Mouse (Mus musculus) forebrain, embryonic 13.5 days (tissue): ENCODE results near the gene Obscn. TPM values are rescaled to one million over a fixed set of nuclear protein-coding genes. Genes with fewer than 3 reads are reported as not detected.

Source experiments
- ATAC-seq: fragments of 200-750 bp; cut with Nextera tagmentation; 2 replicates; pipeline ENCODE4 v1.8.0; 2017
- H3K27ac ChIP-seq: fragments of 300-500 bp; sonication (generic); 2 replicates; pipeline ENCODE4 v1.5.1; 2015; ENCODE audit warnings: inconsistent platforms, mild to moderate bottlenecking, moderate library complexity
- H3K27me3 ChIP-seq: fragments of 300-500 bp; sonication (generic); 2 replicates; pipeline ENCODE4 v1.6.1; 2015; ENCODE audit warnings: mild to moderate bottlenecking, inconsistent platforms
- H3K36me3 ChIP-seq: fragments of 300-500 bp; sonication (generic); 2 replicates; pipeline ENCODE4 v1.6.1; 2015; ENCODE audit warnings: mild to moderate bottlenecking, inconsistent platforms; ENCODE audit not compliant: poor library complexity, severe bottlenecking
- H3K4me1 ChIP-seq: fragments of 300-500 bp; sonication (generic); 2 replicates; pipeline ENCODE4 v1.6.1; 2015; ENCODE audit warnings: inconsistent platforms
- H3K4me2 ChIP-seq: fragments of 300-500 bp; sonication (generic); 2 replicates; pipeline ENCODE4 v1.6.1; 2015; ENCODE audit warnings: inconsistent platforms, mild to moderate bottlenecking, moderate library complexity
- H3K4me3 ChIP-seq: fragments of 300-500 bp; sonication (generic); 2 replicates; pipeline ENCODE4 v1.5.1; 2015; ENCODE audit warnings: mild to moderate bottlenecking, inconsistent platforms
- H3K9ac ChIP-seq: fragments of 300-500 bp; sonication (generic); 2 replicates; pipeline ENCODE4 v1.6.1; 2015; ENCODE audit warnings: mild to moderate bottlenecking, inconsistent platforms
- H3K9me3 ChIP-seq: fragments of 300-500 bp; sonication (generic); replicated peaks from 2 replicates; pipeline ENCODE4 v1.6.1; 2016; ENCODE audit warnings: inconsistent platforms
- WGBS: fragments of 180-500 bp; shearing (Covaris S2); methylation state at CpG from one replicate; pipeline ENCODE4 v1.1.7; 2015; 5-methylcytosine and 5-hydroxymethylcytosine counted together
- polyA plus RNA-seq: library from polyadenylated mRNA; unstranded; fragments of >200 nt; fragmentation: Nextera tagmentation; extraction: Ambion mirVana; gene quantifications from 2 replicates; pipeline ENCODE4 v1.2.1, GENCODE M21; 2015

The Obscn gene
- polyA plus RNA-seq, 1 experiment from 2014 or later = 0.04 TPM

- WGBS = 9% methylated on average over 5 of the region's 5 CpGs
- peaks cover 53% of the 10 kb centered on the region for H3K4me1 ChIP-seq
- H3K27ac ChIP-seq = no peak overlapping the region
- no peaks in the 10 kb centered on the region for H3K27me3 ChIP-seq
- peaks cover 22% of the 10 kb centered on the region for H3K36me3 ChIP-seq
- peak overlapping the region; percentile 97 for H3K4me3 ChIP-seq
- H3K9me3 ChIP-seq = no peaks in the 10 kb centered on the region
- peak overlapping the region; percentile 100 for H3K4me2 ChIP-seq
- H3K9ac ChIP-seq = peak overlapping the region; percentile 90
- no peak; the same call in 1 of the 2 replicates for ATAC-seq
These were observed 157.5 kb downstream of the Obscn start for GRCm38 (mm10) chr11:58978706-58979030.

- Histone ChIP-seq H3K27me3 (no peaks in the 10 kb centered on the region), H3K4me3 (peak within 1 kb of the TSS; percentile 97), H3K36me3 (peaks cover 21% of the 10 kb centered on the region), H3K9me3 (no peaks in the 10 kb centered on the region), H3K27ac (peak within 1 kb of the TSS; percentile 75), H3K9ac (peak within 1 kb of the TSS; percentile 90), H3K4me2 (peak within 1 kb of the TSS; percentile 100), H3K4me1 (peaks cover 53% of the 10 kb centered on the region)
- ATAC-seq = peak; percentile 84
- WGBS = under 1% methylated on average over 63 of the region's 64 CpGs
These were observed 158.0 kb downstream of the Obscn start, which contains the start of gene Trim11 for GRCm38 (mm10) chr11:58978027-58978705. TSS of gene Trim11 (plus strand) at chr11:58978093.

DNA sequence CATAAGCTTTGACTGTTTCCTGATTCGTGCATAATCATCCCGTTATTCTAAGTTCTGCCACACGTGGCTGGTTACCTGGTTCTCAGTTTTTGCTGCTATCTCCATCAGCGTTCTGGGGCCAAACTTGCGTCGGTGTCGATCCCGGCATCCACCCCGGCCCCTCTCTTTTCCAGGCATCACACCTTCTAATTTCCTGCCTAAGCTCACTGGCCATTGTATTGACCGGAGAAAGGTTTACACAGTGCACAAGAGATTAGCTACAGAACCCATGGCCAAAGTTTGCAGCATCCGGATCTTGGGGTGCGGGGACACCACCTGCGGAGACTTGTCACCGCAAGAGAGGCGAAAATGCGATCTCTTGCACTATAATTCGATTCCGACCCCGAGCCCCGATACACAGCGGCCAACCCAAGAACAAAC is 158.6 kb downstream of the Obscn start:
- 1% methylated on average over 21 of the region's 21 CpGs for WGBS
- Histone ChIP-seq H3K9me3 (no peaks in the 10 kb centered on the region), H3K36me3 (peaks cover 16% of the 10 kb centered on the region), H3K4me1 (peaks cover 53% of the 10 kb centered on the region), H3K27ac (peak overlapping the region; percentile 75), H3K27me3 (no peaks in the 10 kb centered on the region), H3K9ac (peak overlapping the region; percentile 90), H3K4me3 (peak overlapping the region; percentile 97), H3K4me2 (peak overlapping the region; percentile 100)
- peak; percentile 37; the same call in 1 of the 2 replicates for ATAC-seq

DNA sequence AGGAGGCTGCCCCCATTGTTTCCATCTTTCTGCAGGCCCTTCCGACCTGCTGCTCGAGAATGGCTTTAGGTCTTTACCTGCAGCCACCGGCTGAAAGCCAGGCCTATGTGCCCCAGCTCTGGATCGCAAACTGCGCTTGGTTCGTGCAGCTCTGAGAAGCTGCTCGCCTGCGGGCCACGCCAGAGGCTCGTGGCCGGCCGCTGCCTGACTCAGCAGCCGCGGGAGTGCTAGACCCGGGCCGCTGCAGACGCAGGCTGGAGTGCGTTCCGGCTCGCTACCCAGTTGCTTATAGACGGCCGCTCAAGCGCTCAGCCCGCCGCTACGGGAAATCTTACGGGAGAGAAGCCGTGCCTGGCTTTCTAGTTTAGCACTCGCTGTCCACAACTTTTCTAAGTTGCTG is 159.1 kb downstream of the Obscn start:
- under 1% methylated on average over 29 of the region's 29 CpGs for WGBS
- ATAC-seq = no peak
- peaks cover 16% of the 10 kb centered on the region for H3K36me3 ChIP-seq
- no peak overlapping the region for H3K27ac ChIP-seq
- H3K4me3 ChIP-seq = peak overlapping the region; percentile 97
- H3K4me2 ChIP-seq = peak overlapping the region; percentile 100
- no peaks in the 10 kb centered on the region for H3K27me3 ChIP-seq
- peak overlapping the region; percentile 90 for H3K9ac ChIP-seq
- H3K9me3 ChIP-seq = no peaks in the 10 kb centered on the region
- H3K4me1 ChIP-seq = peaks cover 52% of the 10 kb centered on the region

- Histone ChIP-seq H3K36me3 (peaks cover 35% of the 10 kb centered on the region), H3K4me1 (peaks cover 30% of the 10 kb centered on the region), H3K9ac (no peak overlapping the region), H3K27ac (no peak overlapping the region), H3K4me2 (no peak overlapping the region), H3K9me3 (no peaks in the 10 kb centered on the region), H3K27me3 (no peaks in the 10 kb centered on the region), H3K4me3 (no peak overlapping the region)
- 87% methylated on average over 3 of the region's 3 CpGs for WGBS
- ATAC-seq = no peak
These were observed 161.8 kb downstream of the Obscn start for GRCm38 (mm10) chr11:58974414-58974813.

DNA sequence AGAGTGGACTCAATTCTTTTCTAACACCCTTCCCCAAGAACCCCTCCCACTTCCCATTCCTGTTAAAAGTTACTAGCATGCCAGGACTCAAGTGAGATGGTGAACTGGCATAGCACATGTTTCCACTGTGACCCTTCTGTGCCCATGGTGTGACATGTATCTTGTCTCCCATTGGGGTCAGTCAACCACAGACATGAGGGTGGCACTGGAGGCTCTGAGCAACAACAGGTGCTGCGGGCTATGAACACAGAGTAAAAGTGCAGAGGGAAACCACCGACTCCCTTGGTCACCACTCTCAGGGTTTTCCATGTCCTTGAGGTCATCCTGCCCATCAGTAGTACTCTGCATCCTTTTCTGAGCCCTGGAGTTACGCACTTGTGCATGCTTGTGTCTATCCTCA is 164.4 kb downstream of the Obscn start:
- H3K27me3 ChIP-seq = no peaks in the 10 kb centered on the region
- no peak overlapping the region for H3K9ac ChIP-seq
- H3K27ac ChIP-seq = no peak overlapping the region
- no peak for ATAC-seq
- H3K4me2 ChIP-seq = no peak overlapping the region
- no peak overlapping the region for H3K4me3 ChIP-seq
- 92% methylated on average over 3 of the region's 3 CpGs for WGBS
- no peaks in the 10 kb centered on the region for H3K9me3 ChIP-seq
- peaks cover 15% of the 10 kb centered on the region for H3K4me1 ChIP-seq
- H3K36me3 ChIP-seq = peaks cover 45% of the 10 kb centered on the region

GRCm38 (mm10) chr11:58970831-58971530 is 165.2 kb downstream of the Obscn start:
- Histone ChIP-seq H3K9me3 (no peaks in the 10 kb centered on the region), H3K4me2 (no peak overlapping the region), H3K36me3 (peaks cover 45% of the 10 kb centered on the region), H3K4me1 (peaks cover 12% of the 10 kb centered on the region), H3K27me3 (no peaks in the 10 kb centered on the region), H3K27ac (no peak overlapping the region), H3K4me3 (no peak overlapping the region), H3K9ac (no peak overlapping the region)
- WGBS = 92% methylated on average over 21 of the region's 21 CpGs
- ATAC-seq = no peak

GRCm38 (mm10) chr11:58969659-58970058 is 166.5 kb downstream of the Obscn start:
- WGBS = 77% methylated on average over 6 of the region's 6 CpGs
- Histone ChIP-seq H3K27me3 (no peaks in the 10 kb centered on the region), H3K36me3 (peaks cover 42% of the 10 kb centered on the region), H3K9me3 (no peaks in the 10 kb centered on the region), H3K4me3 (no peak overlapping the region), H3K9ac (no peak overlapping the region), H3K27ac (no peak overlapping the region), H3K4me1 (peaks cover 4% of the 10 kb centered on the region), H3K4me2 (no peak overlapping the region)
- ATAC-seq = no peak

DNA sequence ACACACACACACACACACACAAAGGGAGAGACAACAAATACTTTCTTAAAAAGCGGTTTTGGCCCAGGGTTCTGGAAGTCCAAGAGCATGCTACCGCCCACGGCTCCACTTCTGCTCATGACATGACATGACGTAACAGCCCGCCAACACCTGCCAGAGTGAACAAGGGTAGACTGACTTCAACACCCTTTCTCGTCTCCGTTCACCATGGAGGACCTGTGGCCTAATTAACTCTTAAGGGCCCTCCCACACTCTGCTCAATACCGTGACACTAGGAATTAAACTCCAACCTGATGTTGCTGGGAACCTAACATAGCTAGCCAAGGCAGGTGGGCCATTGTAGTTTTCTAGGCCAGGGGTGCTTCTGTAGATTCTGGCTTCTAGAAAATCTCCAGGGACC is 167.2 kb downstream of the Obscn start:
- 81% methylated on average over 8 of the region's 8 CpGs for WGBS
- no peak for ATAC-seq
- Histone ChIP-seq H3K9ac (no peak overlapping the region), H3K27me3 (no peaks in the 10 kb centered on the region), H3K27ac (no peak overlapping the region), H3K4me2 (no peak overlapping the region), H3K36me3 (peaks cover 38% of the 10 kb centered on the region), H3K4me1 (no peaks in the 10 kb centered on the region; the same call in 1 of the 2 replicates), H3K9me3 (no peaks in the 10 kb centered on the region), H3K4me3 (no peak overlapping the region)

- H3K27me3 ChIP-seq = no peaks in the 10 kb centered on the region
- no peak overlapping the region for H3K27ac ChIP-seq
- H3K36me3 ChIP-seq = peaks cover 38% of the 10 kb centered on the region
- H3K4me1 ChIP-seq = no peaks in the 10 kb centered on the region
- H3K4me3 ChIP-seq = no peak overlapping the region
- no peak for ATAC-seq
- H3K9me3 ChIP-seq = no peaks in the 10 kb centered on the region
- WGBS = 86% methylated on average over 7 of the region's 7 CpGs
- H3K4me2 ChIP-seq = no peak overlapping the region
- H3K9ac ChIP-seq = no peak overlapping the region
These were observed 167.7 kb downstream of the Obscn start for GRCm38 (mm10) chr11:58968551-58968950.

GRCm38 (mm10) chr11:58967346-58967745 is 168.9 kb downstream of the Obscn start:
- Histone ChIP-seq H3K4me2 (no peak overlapping the region), H3K4me3 (no peak overlapping the region), H3K4me1 (no peaks in the 10 kb centered on the region), H3K9ac (no peak overlapping the region), H3K27me3 (peaks cover under 1% of the 10 kb centered on the region; the same call in 1 of the 2 replicates), H3K36me3 (peaks cover 34% of the 10 kb centered on the region), H3K9me3 (no peaks in the 10 kb centered on the region), H3K27ac (no peak overlapping the region)
- no peak for ATAC-seq
- WGBS = 98% methylated on average over 1 of the region's 1 CpGs

DNA sequence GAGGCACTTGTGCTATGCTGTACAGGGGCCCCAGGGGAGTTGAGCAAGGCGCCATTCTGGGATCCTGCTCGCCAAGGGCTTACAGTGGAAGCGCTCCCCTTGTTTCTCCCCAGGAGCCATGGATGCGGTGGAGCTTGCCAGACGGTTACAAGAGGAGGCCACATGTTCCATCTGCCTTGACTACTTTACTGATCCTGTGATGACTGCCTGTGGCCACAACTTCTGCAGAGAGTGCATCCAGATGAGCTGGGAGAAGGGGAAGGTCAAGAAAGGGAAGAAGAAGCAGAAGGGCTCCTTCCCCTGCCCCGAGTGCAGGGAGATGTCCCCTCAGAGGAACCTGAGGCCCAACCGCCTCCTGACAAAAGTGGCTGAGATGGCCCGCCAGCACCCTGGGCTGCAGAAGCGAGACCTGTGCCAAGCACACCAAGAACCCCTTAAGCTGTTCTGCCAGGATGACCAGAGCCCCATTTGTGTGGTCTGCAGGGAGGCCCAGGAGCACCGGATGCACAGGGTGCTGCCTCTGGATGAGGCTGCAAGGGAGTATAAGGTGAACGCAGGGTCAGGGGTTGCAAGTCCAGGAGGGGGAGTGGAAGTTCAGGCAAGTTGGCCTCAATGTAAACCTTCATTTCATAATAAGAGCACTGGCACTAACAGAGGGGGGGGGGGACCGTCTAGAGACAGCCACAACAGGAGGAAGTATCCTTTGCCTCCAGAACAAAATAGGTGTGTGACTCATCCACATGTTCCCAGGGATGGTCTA is 171.0 kb downstream of the Obscn start:
- Histone ChIP-seq H3K4me2 (no peak overlapping the region), H3K9ac (no peak overlapping the region), H3K27ac (no peak overlapping the region), H3K27me3 (peaks cover 3% of the 10 kb centered on the region; the same call in 1 of the 2 replicates), H3K4me3 (no peak overlapping the region), H3K4me1 (peaks cover 3% of the 10 kb centered on the region; the same call in 1 of the 2 replicates), H3K9me3 (peaks cover 6% of the 10 kb centered on the region; the same call in 1 of the 2 replicates), H3K36me3 (peaks cover 17% of the 10 kb centered on the region; the same call in 1 of the 2 replicates)
- ATAC-seq = no peak
- WGBS = 58% methylated on average over 12 of the region's 12 CpGs
